Mouse (Mus musculus) forebrain, embryonic 14.5 days (tissue): Measurements from ENCODE around the gene Sfxn3. TPM values are rescaled to one million over a fixed set of nuclear protein-coding genes. Genes with fewer than 3 reads are reported as not detected.
A peak's percentile ranks its signal among the peaks of the same experiment; 100 is the strongest.
"Not testable (repeated sequence)": the region's sequence is repeated elsewhere in the genome, so short reads cannot be mapped to it uniquely, and the experiment has no call there.

Experiments used
- ATAC-seq: fragments of 200-750 bp; cut with Nextera tagmentation; 2 replicates; pipeline ENCODE4 v1.8.0; 2017; ENCODE audit warnings: mild to moderate bottlenecking, moderate library complexity
- DNase-seq: peaks from one replicate; pipeline ENCODE4 v3.0.0-alpha.2; 2015; ENCODE audit warnings: low spot score
- H3K27ac ChIP-seq: fragments of 300-500 bp; sonication (generic); 2 replicates; pipeline ENCODE4 v1.5.1; 2014; ENCODE audit warnings: low read depth, mild to moderate bottlenecking, control low read depth, low read length, moderate library complexity
- H3K27me3 ChIP-seq: fragments of 300-500 bp; sonication (generic); replicated peaks from 2 replicates; pipeline ENCODE4 v1.6.1; 2014; ENCODE audit warnings: low read length, control low read depth, mixed read lengths; ENCODE audit not compliant: control insufficient read depth, insufficient read depth
- H3K36me3 ChIP-seq: fragments of 300-500 bp; sonication (generic); 2 replicates; pipeline ENCODE4 v1.6.1; 2014; ENCODE audit warnings: low read length, control low read depth; ENCODE audit not compliant: control insufficient read depth, insufficient read depth
- H3K4me1 ChIP-seq: fragments of 300-500 bp; sonication (generic); 2 replicates; pipeline ENCODE4 v1.6.1; 2014; ENCODE audit warnings: antibody characterized with exemption, low read length, control low read depth; ENCODE audit not compliant: control insufficient read depth, insufficient read depth
- H3K4me2 ChIP-seq: fragments of 300-500 bp; sonication (generic); 2 replicates; pipeline ENCODE4 v1.6.1; 2014; ENCODE audit warnings: mild to moderate bottlenecking, control low read depth, low read length
- H3K4me3 ChIP-seq: fragments of 300-500 bp; sonication (generic); 2 replicates; pipeline ENCODE4 v1.5.1; 2014; ENCODE audit warnings: low read depth, low read length, control low read depth
- H3K9ac ChIP-seq: fragments of 300-500 bp; sonication (generic); 2 replicates; pipeline ENCODE4 v1.6.1; 2014; ENCODE audit warnings: mild to moderate bottlenecking, low read length, control low read depth, moderate library complexity
- H3K9me3 ChIP-seq: fragments of 300-500 bp; sonication (generic); replicated peaks from 2 replicates; pipeline ENCODE4 v1.6.1; 2016; ENCODE audit warnings: low read length, control low read depth, mixed read lengths; ENCODE audit not compliant: control insufficient read depth
- WGBS: fragments of 180-500 bp; shearing (Covaris S2); extraction: QIAGEN DNeasy Blood & Tissue Kit; methylation state at CpG from one replicate; pipeline ENCODE4 v1.1.7; 2014; 5-methylcytosine and 5-hydroxymethylcytosine counted together
- polyA plus RNA-seq: library from polyadenylated mRNA; unstranded; fragments of >200 nt; fragmentation: Nextera tagmentation; extraction: Ambion mirVana; gene quantifications from 2 replicates; pipeline ENCODE4 v1.2.1, GENCODE M21; 2014

Sfxn3 gene
- polyA plus RNA-seq, 1 experiment from 2014 or later, result 54.2 TPM

DNA sequence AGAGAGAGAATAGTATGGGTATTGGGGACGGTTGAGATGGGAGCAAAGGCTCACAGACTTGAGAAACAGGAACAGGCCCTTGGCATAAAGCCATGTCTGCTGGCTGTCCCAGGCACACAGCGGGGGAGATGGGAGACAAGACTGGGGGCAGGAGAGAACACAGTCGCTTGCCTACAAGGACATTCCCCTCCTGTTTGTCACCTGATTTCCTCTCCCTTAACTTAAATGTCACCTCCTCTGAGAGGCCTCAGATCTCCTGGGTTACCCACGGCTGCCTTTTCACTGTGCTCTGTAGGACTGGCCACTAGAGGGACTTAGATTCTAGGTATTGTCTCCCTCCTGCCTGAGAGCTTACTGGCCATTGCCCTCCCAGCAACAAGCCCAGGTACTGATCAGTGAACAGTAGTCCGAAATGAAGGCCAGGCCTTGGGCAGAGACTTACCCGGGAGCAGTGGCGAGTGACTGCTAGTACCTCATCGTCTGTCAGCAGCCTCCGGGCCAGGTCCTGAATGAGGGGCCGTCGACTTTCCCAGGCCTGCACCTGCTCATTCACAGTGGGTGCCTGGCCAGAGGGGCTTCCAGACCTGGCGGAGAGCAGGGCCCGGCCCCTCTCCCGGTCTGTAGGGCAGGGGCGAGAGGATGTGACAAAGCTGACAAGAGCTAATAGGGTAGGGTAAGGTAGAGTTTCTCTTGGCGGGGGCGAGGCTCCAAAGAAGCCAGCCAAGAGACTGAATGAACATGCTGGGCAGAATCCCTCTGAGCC lies 14.6 kb upstream of the Sfxn3 start:
- H3K36me3 ChIP-seq, result peaks cover 11% of the 10 kb centered on the region; the same call in 1 of the 2 replicates
- H3K4me1 ChIP-seq, result no peaks in the 10 kb centered on the region
- WGBS, result 48% methylated on average over 17 of the region's 17 CpGs
- H3K27ac ChIP-seq, result no peak overlapping the region
- no peak overlapping the region for H3K9ac ChIP-seq
- DNase-seq (peak; percentile 38), ATAC-seq (no peak)
- H3K4me2 ChIP-seq, result no peak overlapping the region
- H3K4me3 ChIP-seq, result no peak overlapping the region
- H3K27me3 ChIP-seq, result no peaks in the 10 kb centered on the region
- H3K9me3 ChIP-seq, result no peaks in the 10 kb centered on the region

DNA sequence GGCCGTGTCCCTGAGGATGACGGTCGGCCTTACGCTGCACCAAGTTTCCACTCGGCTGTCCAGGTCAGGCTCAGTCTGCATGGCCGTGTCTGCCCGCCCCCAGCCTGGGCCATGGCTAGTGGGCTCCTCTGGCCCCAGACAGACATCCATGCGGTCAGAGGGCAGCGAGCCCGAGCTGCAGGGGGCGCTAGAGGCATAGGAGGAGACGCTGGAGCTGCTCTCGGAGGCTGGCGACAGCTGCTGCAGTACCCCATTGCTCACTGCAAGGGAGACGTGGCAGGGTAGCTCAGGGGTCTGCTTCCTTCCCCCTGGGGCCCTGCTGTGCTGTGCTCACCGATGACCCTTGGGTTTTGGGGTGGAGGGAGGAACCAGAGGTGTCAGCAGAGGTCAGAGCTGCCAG lies 10.4 kb upstream of the Sfxn3 start:
- WGBS, result 33% methylated on average over 16 of the region's 16 CpGs
- DNase-seq (no peak), ATAC-seq (no peak)

DNA sequence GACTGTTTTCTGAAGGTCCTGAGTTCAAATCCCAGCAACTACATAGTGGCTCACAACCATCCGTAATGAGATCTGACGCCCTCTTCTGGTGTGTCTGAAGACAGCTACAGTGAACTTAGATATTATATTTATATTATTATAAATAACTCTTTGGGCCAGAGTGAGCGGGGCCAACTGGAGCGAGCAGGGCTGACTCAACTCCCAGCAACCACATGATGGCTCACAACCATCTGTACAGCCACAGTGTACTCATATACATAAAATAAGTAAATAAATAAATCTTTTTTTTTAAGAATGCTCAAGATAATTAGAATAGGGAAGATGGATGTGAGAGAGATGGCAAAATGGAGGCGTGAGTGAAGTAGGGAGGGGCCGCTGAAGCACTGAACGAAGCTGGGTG lies 9.1 kb upstream of the Sfxn3 start:
- not testable (repeated sequence) for H3K36me3 ChIP-seq, H3K4me3 ChIP-seq, H3K9ac ChIP-seq, H3K9me3 ChIP-seq, H3K27me3 ChIP-seq, H3K4me1 ChIP-seq, DNase-seq, ATAC-seq, H3K27ac ChIP-seq, H3K4me2 ChIP-seq
- WGBS, result 90% methylated on average over 7 of the region's 7 CpGs

More for the DNA sequence above, 10.4 kb upstream of the Sfxn3 start:
- H3K4me2 ChIP-seq, result no peak overlapping the region
- no peak overlapping the region for H3K9ac ChIP-seq
- no peak overlapping the region for H3K4me3 ChIP-seq
- no peak overlapping the region for H3K27ac ChIP-seq
- no peaks in the 10 kb centered on the region for H3K36me3 ChIP-seq
- no peaks in the 10 kb centered on the region for H3K27me3 ChIP-seq
- H3K4me1 ChIP-seq, result no peaks in the 10 kb centered on the region
- no peaks in the 10 kb centered on the region for H3K9me3 ChIP-seq

DNA sequence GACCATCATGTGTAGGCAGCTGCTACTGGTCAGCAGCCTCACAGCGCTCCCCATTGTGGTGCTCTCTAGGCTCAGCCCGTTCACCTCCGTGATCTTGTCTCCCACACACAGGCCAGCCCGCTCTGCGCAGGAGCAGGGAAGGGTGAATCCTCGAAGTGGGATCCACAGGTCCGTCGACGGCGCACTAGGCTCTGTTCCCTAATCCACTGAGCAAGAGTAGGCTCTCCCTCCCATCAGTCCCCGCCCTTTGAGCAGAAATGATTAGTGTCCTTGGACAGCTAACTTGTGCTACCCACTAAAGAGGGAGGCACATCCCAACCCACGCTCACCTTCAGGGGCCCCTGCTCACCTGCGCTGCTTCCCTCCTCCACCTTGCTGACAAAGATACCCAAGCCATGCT lies 7.1 kb upstream of the Sfxn3 start:
- H3K4me1 ChIP-seq, result no peaks in the 10 kb centered on the region
- ATAC-seq (no peak), DNase-seq (no peak)
- no peaks in the 10 kb centered on the region for H3K36me3 ChIP-seq
- no peaks in the 10 kb centered on the region for H3K9me3 ChIP-seq
- no peak overlapping the region for H3K4me2 ChIP-seq
- no peak overlapping the region for H3K4me3 ChIP-seq
- WGBS, result 56% methylated on average over 13 of the region's 13 CpGs
- H3K27me3 ChIP-seq, result peaks cover 1% of the 10 kb centered on the region; the same call in 1 of the 2 replicates
- no peak overlapping the region for H3K27ac ChIP-seq
- H3K9ac ChIP-seq, result no peak overlapping the region

DNA sequence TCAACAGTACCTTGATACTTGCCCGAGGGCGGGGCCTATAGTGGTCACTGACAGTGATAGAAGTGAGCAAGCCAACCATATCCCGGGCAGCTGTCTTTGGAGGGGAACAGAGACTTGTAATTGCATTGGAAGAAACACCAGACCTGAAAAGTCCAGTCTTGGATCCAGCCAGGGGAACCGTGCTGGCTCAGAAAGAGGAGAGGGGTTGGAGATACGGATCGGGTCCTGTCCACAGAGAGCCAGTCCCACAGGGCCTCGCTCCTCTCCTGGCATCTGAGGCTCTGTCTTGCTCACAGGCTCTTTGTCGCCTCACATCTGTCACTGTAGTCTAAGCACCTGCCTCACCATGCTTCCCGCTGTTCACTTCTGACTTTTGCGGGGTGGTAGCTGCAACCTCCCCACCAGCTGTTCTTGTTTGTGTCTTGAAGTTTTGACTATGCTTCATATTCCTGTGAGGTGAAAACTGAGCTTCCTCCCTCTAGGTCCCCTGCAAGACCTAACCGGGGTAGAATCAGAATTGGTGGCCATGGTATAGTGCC lies 2.8 kb upstream of the Sfxn3 start:
- ATAC-seq (no peak), DNase-seq (no peak)
- H3K9me3 ChIP-seq, result no peaks in the 10 kb centered on the region
- 0 out of 2 replicates have a peak, but pooled peaks cover 4% of the 10 kb centered on the region for H3K36me3 ChIP-seq
- peaks cover 6% of the 10 kb centered on the region; the same call in 1 of the 2 replicates for H3K27me3 ChIP-seq
- no peak overlapping the region for H3K4me3 ChIP-seq
- H3K27ac ChIP-seq, result no peak overlapping the region
- no peak overlapping the region for H3K9ac ChIP-seq
- H3K4me1 ChIP-seq, result peaks cover 24% of the 10 kb centered on the region
- WGBS, result 65% methylated on average over 11 of the region's 11 CpGs
- no peak overlapping the region for H3K4me2 ChIP-seq

DNA sequence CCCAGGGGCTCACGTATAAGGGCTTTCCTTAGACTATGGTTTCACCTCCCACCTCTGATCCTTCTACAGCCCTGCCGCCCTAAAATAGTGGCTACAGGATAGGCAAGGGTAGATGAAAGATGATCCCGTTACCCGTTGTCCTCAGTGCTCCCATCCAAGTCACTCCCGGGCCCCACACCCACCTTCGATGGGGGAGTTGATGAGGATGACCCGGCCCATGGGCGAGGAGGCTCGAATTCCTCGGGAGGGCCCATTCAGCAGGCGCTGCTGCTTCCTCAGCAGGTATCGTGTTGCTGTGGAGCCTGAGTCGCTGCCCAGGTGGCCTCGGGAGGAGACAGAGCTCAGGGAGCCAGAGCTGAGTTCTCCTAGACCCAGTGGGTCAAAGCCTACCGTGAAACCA lies 2.1 kb upstream of the Sfxn3 start:
- no peak for ATAC-seq
- H3K4me2 ChIP-seq, result no peak overlapping the region
- H3K27ac ChIP-seq, result no peak overlapping the region
- DNase-seq, result no peak
- no peak overlapping the region for H3K4me3 ChIP-seq
- 56% methylated on average over 15 of the region's 15 CpGs for WGBS
- peaks cover 6% of the 10 kb centered on the region; the same call in 1 of the 2 replicates for H3K27me3 ChIP-seq
- peaks cover 28% of the 10 kb centered on the region for H3K4me1 ChIP-seq
- H3K36me3 ChIP-seq, result peaks cover 10% of the 10 kb centered on the region; the same call in 1 of the 2 replicates
- H3K9ac ChIP-seq, result no peak overlapping the region
- H3K9me3 ChIP-seq, result no peaks in the 10 kb centered on the region

DNA sequence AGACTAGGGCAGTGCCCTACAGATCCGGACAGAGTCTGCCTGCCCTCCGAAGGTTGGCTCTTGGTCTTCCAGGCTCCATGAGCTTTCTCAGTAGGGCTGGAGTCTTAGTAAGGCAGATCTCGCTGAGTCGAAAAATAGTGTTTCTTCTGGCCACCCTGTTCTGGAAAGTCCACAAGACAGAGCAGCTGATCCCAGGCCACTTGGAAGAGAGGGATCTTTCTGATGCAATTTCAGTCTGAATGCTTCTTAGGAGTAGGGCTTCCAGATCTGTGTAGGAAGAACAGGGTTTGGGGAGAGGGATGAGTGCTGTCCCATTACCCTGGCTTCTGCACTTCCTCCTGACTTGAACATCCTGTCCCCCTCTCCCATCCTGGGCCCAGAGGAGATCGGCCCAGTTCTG lies 1.7 kb upstream of the Sfxn3 start, which contains the start of gene Pdzd7:
Gene Pdzd7 (minus strand): TSS at position 67 of the 400 bp plus-strand sequence.
- Histone ChIP-seq H3K27ac (0 out of 2 replicates have a peak within 1 kb of the TSS, but pooled peaks have one; percentile 90), H3K27me3 (peaks cover 6% of the 10 kb centered on the region; the same call in 1 of the 2 replicates), H3K9ac (peak within 1 kb of the TSS; percentile 77), H3K4me2 (peak within 1 kb of the TSS; percentile 68), H3K36me3 (peaks cover 14% of the 10 kb centered on the region; the same call in 1 of the 2 replicates), H3K4me3 (peak within 1 kb of the TSS; percentile 51), H3K9me3 (no peaks in the 10 kb centered on the region), H3K4me1 (peaks cover 28% of the 10 kb centered on the region)
- no peak for ATAC-seq
- no peak for DNase-seq
- WGBS, result 74% methylated on average over 5 of the region's 5 CpGs

DNA sequence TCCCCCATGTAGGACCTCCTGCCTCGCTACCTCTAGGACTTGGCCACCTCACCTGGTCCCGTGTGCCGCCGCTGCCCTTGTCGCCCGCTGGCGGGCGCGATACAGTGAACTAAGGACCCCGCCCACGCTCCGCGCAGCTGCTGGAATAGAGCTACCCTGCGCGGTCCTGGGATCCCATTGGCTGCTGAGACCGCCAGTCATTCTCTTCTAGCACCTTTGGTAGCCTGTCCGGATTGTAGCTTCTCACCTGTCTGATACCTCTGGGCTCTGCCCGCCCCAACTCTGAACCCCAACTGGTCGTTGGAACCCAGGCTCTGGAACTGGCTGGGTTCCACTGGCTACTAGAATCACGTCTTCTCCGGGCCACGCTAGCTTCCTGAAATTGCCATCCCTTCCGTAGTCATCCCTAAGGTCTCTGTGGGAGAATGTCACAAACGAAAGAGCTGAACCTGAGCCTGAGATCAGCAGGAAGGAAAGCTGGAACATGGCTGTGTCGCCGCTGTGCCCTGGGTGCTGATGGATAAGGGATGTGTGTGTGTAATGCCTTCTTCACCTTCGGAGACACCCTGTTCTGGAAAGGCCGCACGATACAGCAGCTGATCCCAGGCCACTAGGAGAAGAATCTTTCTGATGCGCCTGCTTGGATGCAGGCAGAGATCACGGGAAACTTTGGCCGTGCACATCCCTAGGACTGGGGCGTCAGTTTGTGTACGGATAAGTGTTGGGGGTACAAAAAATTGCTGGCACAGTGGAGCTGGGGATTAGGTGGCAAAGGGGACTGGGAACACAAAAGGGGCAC lies 581 bp upstream of the Sfxn3 start:
- Histone ChIP-seq H3K4me2 (peak overlapping the region; percentile 68), H3K27me3 (peaks cover 6% of the 10 kb centered on the region; the same call in 1 of the 2 replicates), H3K9ac (peak overlapping the region; percentile 77), H3K27ac (peak overlapping the region; percentile 90), H3K36me3 (peaks cover 23% of the 10 kb centered on the region), H3K9me3 (no peaks in the 10 kb centered on the region), H3K4me3 (peak overlapping the region; percentile 51), H3K4me1 (peaks cover 28% of the 10 kb centered on the region)
- peak; percentile 90 for DNase-seq
- peak; percentile 57 for ATAC-seq
- under 1% methylated on average over 34 of the region's 34 CpGs for WGBS
